Mouse (Mus musculus): Measurements from ENCODE around the gene Itgal.

- TF ChIP-seq EP300 (optimal IDR thresholded peaks at IDR 0.05) (no peak), CTCF (IDR thresholded peaks at IDR 0.05; ENCODE audit: low read depth) (no peak)
Measured at GRCm38 (mm10) chr7:127271093-127271492, 25.0 kb upstream of the Itgal start.

Data from stomach, postnatal 0 days (tissue).